Mouse (Mus musculus) hindbrain, embryonic 10.5 days (tissue): ENCODE data around the gene Cyp46a1. TPM values are rescaled to one million over a fixed set of nuclear protein-coding genes. Genes with fewer than 3 reads are reported as not detected.

Experiments
- DNase-seq: peaks from one replicate; pipeline ENCODE4 v3.0.0-alpha.2; 2017; ENCODE audit warnings: low spot score
- H3K27ac ChIP-seq: fragments of 300-500 bp; sonication (generic); 2 replicates; pipeline ENCODE4 v1.5.1; 2016; ENCODE audit warnings: mild to moderate bottlenecking, moderate library complexity
- H3K27me3 ChIP-seq: fragments of 300-500 bp; sonication (generic); 2 replicates; pipeline ENCODE4 v1.6.1; 2016; ENCODE audit warnings: mild to moderate bottlenecking; ENCODE audit not compliant: poor library complexity, insufficient read depth, severe bottlenecking
- H3K36me3 ChIP-seq: fragments of 300-500 bp; sonication (generic); 2 replicates; pipeline ENCODE4 v1.6.1; 2016; ENCODE audit warnings: mild to moderate bottlenecking, moderate library complexity
- H3K4me1 ChIP-seq: fragments of 300-500 bp; sonication (generic); replicated peaks from 2 replicates; pipeline ENCODE4 v1.6.1; 2016; ENCODE audit warnings: mild to moderate bottlenecking
- H3K4me3 ChIP-seq: fragments of 300-500 bp; sonication (generic); 2 replicates; pipeline ENCODE4 v1.5.1; 2016; ENCODE audit warnings: mild to moderate bottlenecking, moderate library complexity
- H3K9me3 ChIP-seq: fragments of 300-500 bp; sonication (generic); 2 replicates; pipeline ENCODE4 v1.6.1; 2016; ENCODE audit warnings: mild to moderate bottlenecking, moderate library complexity
- WGBS: fragments of 180-500 bp; shearing (Covaris S2); methylation state at CpG from one replicate; pipeline ENCODE4 v1.1.7; 2016; 5-methylcytosine and 5-hydroxymethylcytosine counted together
- polyA plus RNA-seq: library from polyadenylated mRNA; unstranded; fragments of >200 nt; fragmentation: Nextera tagmentation; extraction: Ambion mirVana; gene quantifications from 2 replicates; pipeline ENCODE4 v1.2.1, GENCODE M21; 2016

The Cyp46a1 gene
- polyA plus RNA-seq, 1 experiment from 2014 or later: 19.1 TPM

- H3K27me3 ChIP-seq: peaks cover 65% of the 10 kb centered on the region
- WGBS: 5% methylated on average over 9 of the region's 9 CpGs
- no peaks in the 10 kb centered on the region for H3K9me3 ChIP-seq
- DNase-seq: peak; percentile 59
- H3K36me3 ChIP-seq: no peaks in the 10 kb centered on the region
- H3K27ac ChIP-seq: peak overlapping the region; percentile 92
- peaks cover 81% of the 10 kb centered on the region for H3K4me1 ChIP-seq
- no peak overlapping the region for H3K4me3 ChIP-seq
These were observed 16.9 kb upstream of the Cyp46a1 start for GRCm38 (mm10) chr12:108317201-108317738.

GRCm38 (mm10) chr12:108317826-108318430 is 16.3 kb upstream of the Cyp46a1 start:
- no peak for DNase-seq
- Histone ChIP-seq H3K4me3 (peak overlapping the region; percentile 29), H3K36me3 (no peaks in the 10 kb centered on the region), H3K27ac (peak overlapping the region; percentile 92), H3K9me3 (no peaks in the 10 kb centered on the region), H3K4me1 (peaks cover 78% of the 10 kb centered on the region), H3K27me3 (peaks cover 65% of the 10 kb centered on the region)
- WGBS: 12% methylated on average over 18 of the region's 18 CpGs

DNA sequence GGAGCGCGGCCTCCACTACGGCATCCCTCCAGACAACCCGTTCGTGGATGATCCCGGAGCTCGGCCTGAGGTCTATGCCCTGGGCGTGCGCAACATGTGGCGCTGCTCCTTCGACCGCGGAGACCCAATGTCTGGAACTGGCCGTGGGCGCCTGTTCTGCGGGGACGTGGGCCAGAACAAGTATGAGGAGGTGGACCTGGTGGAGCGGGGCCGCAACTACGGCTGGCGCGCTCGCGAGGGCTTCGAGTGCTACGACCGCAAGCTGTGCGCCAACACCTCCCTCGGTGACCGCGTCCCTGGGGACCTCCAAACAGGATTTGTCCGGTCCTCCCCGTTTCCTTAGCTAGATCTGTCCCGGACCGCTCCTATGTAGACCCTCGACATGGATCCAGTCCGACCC is 15.7 kb upstream of the Cyp46a1 start:
- peak overlapping the region; percentile 92 for H3K27ac ChIP-seq

DNA sequence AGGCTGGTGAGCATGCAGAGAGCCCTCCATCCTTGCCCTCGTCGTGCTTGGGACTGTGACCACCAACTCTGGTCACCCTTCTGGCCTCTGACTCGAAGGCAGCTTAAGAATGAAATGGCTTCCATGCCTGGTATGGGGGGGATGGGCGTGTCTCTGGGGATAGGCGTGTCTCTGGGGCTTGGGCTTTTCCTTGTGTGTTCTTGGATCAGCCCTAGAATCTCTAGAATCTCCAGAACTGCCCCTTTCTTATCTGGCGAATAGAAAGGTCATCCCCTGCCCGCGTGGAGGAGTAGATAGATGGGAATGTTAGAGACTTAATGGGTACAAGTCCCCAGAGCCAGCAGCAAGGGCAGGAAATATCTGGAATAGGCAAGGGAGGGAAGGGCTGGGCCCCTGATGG is 14.1 kb upstream of the Cyp46a1 start:
- H3K36me3 ChIP-seq: no peaks in the 10 kb centered on the region
- peak; percentile 73 for DNase-seq
- H3K4me3 ChIP-seq: peak overlapping the region; percentile 26; the same call in 1 of the 2 replicates
- WGBS: 6% methylated on average over 8 of the region's 8 CpGs
- H3K4me1 ChIP-seq: peaks cover 75% of the 10 kb centered on the region
- peaks cover 70% of the 10 kb centered on the region for H3K27me3 ChIP-seq
- no peaks in the 10 kb centered on the region for H3K9me3 ChIP-seq
- peak overlapping the region; percentile 92 for H3K27ac ChIP-seq

More for the DNA sequence above, 15.7 kb upstream of the Cyp46a1 start:
- Histone ChIP-seq H3K9me3 (no peaks in the 10 kb centered on the region), H3K4me3 (peak overlapping the region; percentile 29), H3K4me1 (peaks cover 76% of the 10 kb centered on the region), H3K36me3 (no peaks in the 10 kb centered on the region), H3K27me3 (peaks cover 69% of the 10 kb centered on the region)
- DNase-seq: peak; percentile 37
- WGBS: 9% methylated on average over 37 of the region's 37 CpGs

GRCm38 (mm10) chr12:108326401-108326800 is 7.8 kb upstream of the Cyp46a1 start:
- Histone ChIP-seq H3K9me3 (no peaks in the 10 kb centered on the region), H3K27me3 (peaks cover 73% of the 10 kb centered on the region), H3K27ac (no peak overlapping the region), H3K4me3 (no peak overlapping the region), H3K4me1 (peaks cover 49% of the 10 kb centered on the region), H3K36me3 (no peaks in the 10 kb centered on the region)
- WGBS: 58% methylated on average over 5 of the region's 5 CpGs
- DNase-seq: no peak

DNA sequence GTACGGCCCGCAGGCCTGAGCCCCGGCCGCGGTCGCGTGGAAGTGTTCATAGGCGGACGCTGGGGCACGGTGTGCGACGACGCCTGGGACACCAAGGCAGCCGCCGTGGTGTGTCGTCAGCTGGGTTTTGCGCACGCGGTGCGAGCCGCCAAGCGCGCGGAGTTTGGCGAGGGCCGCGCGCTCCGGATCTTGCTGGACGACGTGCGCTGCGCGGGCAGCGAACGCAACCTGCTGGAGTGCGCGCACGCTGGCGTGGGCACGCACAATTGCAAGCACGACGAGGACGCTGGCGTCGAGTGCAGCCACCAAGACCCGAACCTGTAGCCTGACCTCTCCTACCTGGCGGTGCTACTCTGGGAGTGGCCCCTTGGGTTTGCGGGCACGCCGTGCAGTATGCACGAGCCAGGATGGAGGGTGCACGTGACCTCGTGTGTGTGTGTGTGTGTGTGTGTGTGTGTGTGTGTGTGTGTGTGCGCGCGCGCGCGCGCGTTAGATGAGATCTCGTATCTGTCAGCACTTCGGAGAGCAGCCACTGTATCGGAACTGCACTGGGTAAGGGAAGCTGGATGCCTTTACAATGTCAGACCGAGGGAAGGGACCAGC is 6.2 kb upstream of the Cyp46a1 start:
- peaks cover 73% of the 10 kb centered on the region for H3K27me3 ChIP-seq
- no peaks in the 10 kb centered on the region for H3K36me3 ChIP-seq
- H3K9me3 ChIP-seq: no peaks in the 10 kb centered on the region
- peaks cover 46% of the 10 kb centered on the region for H3K4me1 ChIP-seq
- H3K27ac ChIP-seq: peak overlapping the region; percentile 85
- H3K4me3 ChIP-seq: peak overlapping the region; percentile 51
- 2% methylated on average over 66 of the region's 66 CpGs for WGBS
- DNase-seq: peak; percentile 63

- DNase-seq: peak; percentile 90
These were observed 1.1 kb upstream of the Cyp46a1 start for GRCm38 (mm10) chr12:108333056-108333455.

DNA sequence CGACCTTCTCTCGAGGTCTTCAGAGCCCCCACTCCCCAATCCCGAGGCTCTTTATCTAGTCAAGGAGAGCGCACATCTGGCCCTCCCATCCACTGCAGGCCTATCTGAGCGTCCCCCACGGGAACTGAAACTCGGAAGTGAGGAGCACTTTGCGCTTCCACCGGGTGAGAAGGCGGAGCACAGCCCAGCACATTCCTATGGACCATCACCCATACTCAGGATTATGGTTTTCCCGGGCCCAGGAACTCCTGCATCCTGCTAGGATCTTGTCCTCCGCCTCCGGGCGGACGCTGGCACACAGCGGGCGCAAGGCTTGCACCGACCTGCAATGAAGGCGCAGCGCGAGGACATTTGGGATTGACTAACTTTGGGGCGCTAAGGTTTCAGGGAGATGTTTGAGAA is 699 bp upstream of the Cyp46a1 start:
- Histone ChIP-seq H3K27me3 (peaks cover 76% of the 10 kb centered on the region), H3K36me3 (no peaks in the 10 kb centered on the region), H3K4me3 (peak overlapping the region; percentile 77), H3K4me1 (peaks cover 53% of the 10 kb centered on the region), H3K27ac (peak overlapping the region; percentile 80), H3K9me3 (no peaks in the 10 kb centered on the region)
- DNase-seq: no peak
- 3% methylated on average over 22 of the region's 22 CpGs for WGBS

More at GRCm38 (mm10) chr12:108333056-108333455, 1.1 kb upstream of the Cyp46a1 start:
- peaks cover 77% of the 10 kb centered on the region for H3K27me3 ChIP-seq
- H3K36me3 ChIP-seq: no peaks in the 10 kb centered on the region
- 1% methylated on average over 16 of the region's 16 CpGs for WGBS
- H3K27ac ChIP-seq: peak overlapping the region; percentile 80
- H3K9me3 ChIP-seq: no peaks in the 10 kb centered on the region
- peak overlapping the region; percentile 77 for H3K4me3 ChIP-seq
- peaks cover 54% of the 10 kb centered on the region for H3K4me1 ChIP-seq

- Histone ChIP-seq H3K9me3 (no peaks in the 10 kb centered on the region), H3K27me3 (peaks cover 70% of the 10 kb centered on the region), H3K36me3 (no peaks in the 10 kb centered on the region), H3K4me3 (peak overlapping the region; percentile 77), H3K4me1 (peaks cover 56% of the 10 kb centered on the region), H3K27ac (peak overlapping the region; percentile 80)
- WGBS: 2% methylated on average over 32 of the region's 32 CpGs
- no peak for DNase-seq
These were observed 348 bp downstream of the Cyp46a1 start for GRCm38 (mm10) chr12:108334529-108334928.

- Histone ChIP-seq H3K36me3 (no peaks in the 10 kb centered on the region), H3K27me3 (peaks cover 53% of the 10 kb centered on the region), H3K4me1 (peaks cover 41% of the 10 kb centered on the region), H3K27ac (peak overlapping the region; percentile 62), H3K9me3 (no peaks in the 10 kb centered on the region), H3K4me3 (peak overlapping the region; percentile 7; the same call in 1 of the 2 replicates)
- 26% methylated on average over 14 of the region's 14 CpGs for WGBS
- DNase-seq: peak; percentile 73
These were observed 4.5 kb downstream of the Cyp46a1 start for GRCm38 (mm10) chr12:108338572-108339190.

DNA sequence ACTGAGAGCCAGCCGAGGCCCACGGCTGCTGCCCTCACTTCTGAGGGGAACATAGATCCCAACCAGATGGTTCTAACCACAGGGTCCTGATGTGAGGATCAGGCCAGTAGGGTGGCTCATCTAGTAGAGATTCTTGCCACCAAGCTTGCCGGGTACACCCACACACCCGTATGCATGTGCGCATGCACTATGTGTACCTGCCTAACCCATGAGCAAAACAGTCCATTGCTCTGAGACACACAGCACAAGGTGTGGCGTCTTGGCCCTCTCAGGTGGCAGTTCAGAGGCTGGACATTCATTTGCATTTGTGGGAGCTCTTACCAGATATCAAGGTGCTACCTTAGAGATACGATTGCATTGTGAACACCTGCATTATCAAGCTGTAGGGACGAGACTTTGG is 14.0 kb downstream of the Cyp46a1 start:
- H3K27ac ChIP-seq: no peak overlapping the region
- H3K27me3 ChIP-seq: peaks cover 43% of the 10 kb centered on the region
- WGBS: 84% methylated on average over 8 of the region's 8 CpGs
- H3K4me3 ChIP-seq: no peak overlapping the region
- no peak for DNase-seq
- H3K4me1 ChIP-seq: peaks cover 22% of the 10 kb centered on the region
- H3K9me3 ChIP-seq: no peaks in the 10 kb centered on the region
- H3K36me3 ChIP-seq: 0 out of 2 replicates have a peak, but pooled peaks cover 4% of the 10 kb centered on the region

DNA sequence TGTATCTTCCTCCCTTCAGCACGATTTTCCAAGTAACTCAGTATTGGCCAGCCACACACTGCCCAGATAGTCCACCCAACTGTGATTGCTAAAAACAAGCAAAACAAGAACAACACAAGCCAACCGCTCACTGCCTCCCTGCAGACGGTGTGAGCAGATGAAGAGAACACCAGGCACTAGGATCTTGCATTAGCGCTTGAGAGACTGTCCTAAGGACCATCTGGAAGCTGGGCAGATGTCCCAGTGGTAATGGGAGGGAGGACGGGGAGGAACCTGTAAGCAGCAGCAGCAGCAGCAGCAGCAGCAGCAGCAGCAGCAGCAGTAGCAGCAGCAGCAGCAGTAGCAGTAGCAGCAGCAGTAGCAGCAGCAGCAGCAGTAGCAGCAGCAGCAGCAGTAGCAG is 14.8 kb downstream of the Cyp46a1 start:
- WGBS: 76% methylated on average over 5 of the region's 5 CpGs
- H3K27ac ChIP-seq: no peak overlapping the region
- H3K4me3 ChIP-seq: no peak overlapping the region
- no peaks in the 10 kb centered on the region for H3K9me3 ChIP-seq
- no peak for DNase-seq
- 0 out of 2 replicates have a peak, but pooled peaks cover 4% of the 10 kb centered on the region for H3K36me3 ChIP-seq
- H3K27me3 ChIP-seq: peaks cover 52% of the 10 kb centered on the region
- H3K4me1 ChIP-seq: peaks cover 18% of the 10 kb centered on the region

- no peak overlapping the region for H3K27ac ChIP-seq
- peaks cover 9% of the 10 kb centered on the region; the same call in 1 of the 2 replicates for H3K36me3 ChIP-seq
- peaks cover 59% of the 10 kb centered on the region for H3K27me3 ChIP-seq
- peaks cover 5% of the 10 kb centered on the region for H3K9me3 ChIP-seq
- DNase-seq: no peak
- no peak overlapping the region for H3K4me3 ChIP-seq
- 86% methylated on average over 10 of the region's 10 CpGs for WGBS
- H3K4me1 ChIP-seq: peaks cover 18% of the 10 kb centered on the region
These were observed 16.8 kb downstream of the Cyp46a1 start for GRCm38 (mm10) chr12:108350931-108351330.
